Mouse (Mus musculus): Measurements from ENCODE around the gene Tnfrsf25. TPM values are rescaled to one million over a fixed set of nuclear protein-coding genes. Genes with fewer than 3 reads are reported as not detected.

Tnfrsf25 gene
- polyA plus RNA-seq (2012; rRNA removed), result 19.9 and 20.6 TPM in 2 replicates

DNA sequence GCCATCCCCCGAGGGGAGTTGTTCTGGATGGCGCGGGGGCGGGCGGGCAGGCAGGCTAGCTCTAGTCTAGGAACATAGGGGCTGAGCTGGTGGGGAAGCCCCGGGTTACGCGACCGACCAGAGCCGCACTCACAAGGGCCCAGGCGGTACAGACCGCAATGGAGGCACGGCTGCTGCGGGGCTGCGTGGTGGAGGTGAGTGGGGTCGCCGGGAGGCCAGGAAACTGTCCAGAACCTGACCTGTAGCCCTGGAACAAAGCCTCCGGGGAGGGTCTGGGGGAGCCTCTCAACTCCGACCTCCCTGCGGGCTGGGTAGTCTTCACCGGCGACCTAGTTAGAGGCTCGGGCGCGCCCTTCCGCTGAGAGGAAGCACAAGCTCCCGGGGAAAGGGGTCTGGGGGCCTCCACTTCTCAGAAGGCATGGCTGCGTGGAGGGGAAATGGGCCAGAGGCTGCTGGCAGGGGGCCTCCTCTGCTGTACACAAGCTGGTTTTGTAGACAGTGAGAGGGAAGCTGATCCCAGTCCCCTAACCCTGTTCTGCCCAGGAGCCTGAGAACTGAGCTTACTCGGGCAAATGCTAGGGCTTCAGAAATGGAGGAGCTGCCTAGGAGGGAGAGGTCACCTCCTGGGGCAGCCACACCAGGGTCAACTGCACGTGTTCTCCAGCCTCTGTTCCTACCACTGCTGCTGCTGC is at the start of gene Tnfrsf25:
Tnfrsf25 (plus strand) TSS at position 14 of the 692 bp plus-strand sequence.
- TF ChIP-seq POLR2A (IDR thresholded peaks at IDR 0.05; ENCODE audit: control insufficient read depth, extremely low read depth, insufficient read depth, low read length, poor library complexity), result no peak
- no peak for TF ChIP-seq CTCF (IDR thresholded peaks at IDR 0.05; ENCODE audit: borderline replicate concordance, control insufficient read depth, extremely low read depth, insufficient read depth, low read length, poor library complexity)
- H3K4me1 ChIP-seq (replicated peaks; ENCODE audit: control insufficient read depth, insufficient read depth, low read length), result peaks cover 23% of the 10 kb centered on the region
- peak within 1 kb of the TSS; percentile 46 for H3K4me3 ChIP-seq (ENCODE audit: control insufficient read depth, insufficient read depth, low read length)
- H3K36me3 ChIP-seq (ENCODE audit: control insufficient read depth, insufficient read depth, low read length), result no peaks in the 10 kb centered on the region
- H3K27ac ChIP-seq (ENCODE audit: control insufficient read depth, insufficient read depth, low read length), result no peak within 1 kb of the TSS
- DNase-seq, result peak; percentile 50
- H3K27me3 ChIP-seq (ENCODE audit: control insufficient read depth, insufficient read depth, low read length), result peaks cover 2% of the 10 kb centered on the region; the same call in 1 of the 2 replicates
- 2% methylated on average over 30 of the region's 30 CpGs for WGBS

DNA sequence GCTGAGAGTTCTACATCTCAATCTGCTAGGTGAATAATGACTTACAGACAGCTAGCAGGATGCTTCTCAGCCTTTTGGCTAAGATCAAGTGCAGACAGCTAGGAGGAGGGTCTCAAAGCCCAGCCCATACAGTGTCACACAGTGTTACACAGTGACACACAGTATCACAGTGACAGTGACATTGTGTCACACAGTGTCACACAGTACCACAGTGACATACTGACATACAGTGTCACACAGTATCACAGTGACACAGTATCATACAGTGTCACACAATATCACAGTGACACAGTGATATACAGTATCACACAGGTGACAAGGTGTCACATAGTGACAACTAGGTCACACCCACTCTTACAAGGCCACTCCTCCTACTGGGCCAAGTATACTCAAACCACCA is 48.5 kb upstream of the Tnfrsf25 start:
- Histone ChIP-seq H3K36me3 (ENCODE audit: control insufficient read depth, insufficient read depth, low read length) (no peaks in the 10 kb centered on the region), H3K27me3 (ENCODE audit: control insufficient read depth, insufficient read depth, low read length) (no peaks in the 10 kb centered on the region; the same call in 1 of the 2 replicates), H3K4me3 (ENCODE audit: control insufficient read depth, insufficient read depth, low read length) (no peak overlapping the region), H3K4me1 (replicated peaks; ENCODE audit: control insufficient read depth, insufficient read depth, low read length) (no peaks in the 10 kb centered on the region), H3K27ac (ENCODE audit: control insufficient read depth, insufficient read depth, low read length) (no peak overlapping the region)
- DNase-seq, result no peak
- TF ChIP-seq CTCF (IDR thresholded peaks at IDR 0.05; ENCODE audit: borderline replicate concordance, control insufficient read depth, extremely low read depth, insufficient read depth, low read length, poor library complexity) (no peak), POLR2A (IDR thresholded peaks at IDR 0.05; ENCODE audit: control insufficient read depth, extremely low read depth, insufficient read depth, low read length, poor library complexity) (no peak)

DNA sequence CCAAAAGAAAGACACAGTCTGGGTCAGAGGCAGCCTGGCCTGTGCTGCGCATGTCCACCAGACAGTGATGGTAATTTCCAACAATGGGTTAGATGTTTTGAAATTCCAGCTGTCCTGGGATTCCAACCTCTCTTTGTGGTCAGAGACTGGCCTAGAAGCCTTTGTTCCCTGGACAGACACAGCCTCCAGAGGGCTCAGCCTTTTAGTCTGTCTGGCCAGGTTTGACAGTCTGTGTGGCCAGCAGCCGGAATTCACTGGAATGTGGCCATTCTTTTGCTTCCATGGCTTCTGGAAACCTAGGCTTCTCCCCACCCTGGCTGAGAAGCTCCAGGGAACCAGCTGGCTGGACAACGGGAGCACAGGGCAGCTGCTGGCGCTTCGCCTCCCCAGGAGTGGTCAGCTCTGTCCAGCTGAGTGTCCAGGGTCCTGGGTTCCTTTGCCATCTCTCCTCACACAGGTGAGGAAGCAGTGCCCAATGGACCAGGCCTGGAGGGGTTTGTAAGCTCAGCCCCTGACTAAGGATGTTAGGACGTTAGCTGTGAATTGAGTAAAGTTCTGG is 47.5 kb upstream of the Tnfrsf25 start:
- WGBS, result 97% methylated on average over 6 of the region's 6 CpGs
- Histone ChIP-seq H3K4me1 (replicated peaks; ENCODE audit: control insufficient read depth, insufficient read depth, low read length) (no peaks in the 10 kb centered on the region), H3K36me3 (ENCODE audit: control insufficient read depth, insufficient read depth, low read length) (no peaks in the 10 kb centered on the region), H3K4me3 (ENCODE audit: control insufficient read depth, insufficient read depth, low read length) (no peak overlapping the region), H3K27ac (ENCODE audit: control insufficient read depth, insufficient read depth, low read length) (no peak overlapping the region), H3K27me3 (ENCODE audit: control insufficient read depth, insufficient read depth, low read length) (no peaks in the 10 kb centered on the region; the same call in 1 of the 2 replicates)
- TF ChIP-seq POLR2A (IDR thresholded peaks at IDR 0.05; ENCODE audit: control insufficient read depth, extremely low read depth, insufficient read depth, low read length, poor library complexity) (no peak), CTCF (IDR thresholded peaks at IDR 0.05; ENCODE audit: borderline replicate concordance, control insufficient read depth, extremely low read depth, insufficient read depth, low read length, poor library complexity) (no peak)
- no peak for DNase-seq

DNA sequence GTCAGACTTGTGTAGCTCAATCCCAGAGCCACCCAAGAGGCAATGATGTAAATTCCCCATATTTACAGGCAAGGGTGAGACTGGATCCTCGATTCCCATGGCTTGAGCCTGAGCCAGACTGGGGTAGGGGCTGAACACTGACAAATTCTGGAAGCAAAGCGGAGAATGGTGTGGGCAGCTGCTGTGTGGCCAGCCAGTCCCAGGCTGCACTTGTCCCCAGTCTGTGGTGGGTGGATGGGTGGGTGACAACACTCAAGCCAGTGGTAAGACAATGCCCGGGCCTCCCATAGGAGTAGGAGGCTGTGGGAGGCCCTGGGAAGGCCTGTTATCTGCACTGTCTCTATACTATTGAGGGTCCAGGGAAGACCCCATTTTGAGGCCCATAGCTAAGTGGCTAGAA is 46.5 kb upstream of the Tnfrsf25 start:
- 84% methylated on average over 3 of the region's 3 CpGs for WGBS
- Histone ChIP-seq H3K4me3 (ENCODE audit: control insufficient read depth, insufficient read depth, low read length) (no peak overlapping the region), H3K27ac (ENCODE audit: control insufficient read depth, insufficient read depth, low read length) (no peak overlapping the region), H3K36me3 (ENCODE audit: control insufficient read depth, insufficient read depth, low read length) (no peaks in the 10 kb centered on the region), H3K4me1 (replicated peaks; ENCODE audit: control insufficient read depth, insufficient read depth, low read length) (no peaks in the 10 kb centered on the region), H3K27me3 (ENCODE audit: control insufficient read depth, insufficient read depth, low read length) (no peaks in the 10 kb centered on the region; the same call in 1 of the 2 replicates)
- TF ChIP-seq POLR2A (IDR thresholded peaks at IDR 0.05; ENCODE audit: control insufficient read depth, extremely low read depth, insufficient read depth, low read length, poor library complexity) (no peak), CTCF (IDR thresholded peaks at IDR 0.05; ENCODE audit: borderline replicate concordance, control insufficient read depth, extremely low read depth, insufficient read depth, low read length, poor library complexity) (no peak)
- no peak for DNase-seq

DNA sequence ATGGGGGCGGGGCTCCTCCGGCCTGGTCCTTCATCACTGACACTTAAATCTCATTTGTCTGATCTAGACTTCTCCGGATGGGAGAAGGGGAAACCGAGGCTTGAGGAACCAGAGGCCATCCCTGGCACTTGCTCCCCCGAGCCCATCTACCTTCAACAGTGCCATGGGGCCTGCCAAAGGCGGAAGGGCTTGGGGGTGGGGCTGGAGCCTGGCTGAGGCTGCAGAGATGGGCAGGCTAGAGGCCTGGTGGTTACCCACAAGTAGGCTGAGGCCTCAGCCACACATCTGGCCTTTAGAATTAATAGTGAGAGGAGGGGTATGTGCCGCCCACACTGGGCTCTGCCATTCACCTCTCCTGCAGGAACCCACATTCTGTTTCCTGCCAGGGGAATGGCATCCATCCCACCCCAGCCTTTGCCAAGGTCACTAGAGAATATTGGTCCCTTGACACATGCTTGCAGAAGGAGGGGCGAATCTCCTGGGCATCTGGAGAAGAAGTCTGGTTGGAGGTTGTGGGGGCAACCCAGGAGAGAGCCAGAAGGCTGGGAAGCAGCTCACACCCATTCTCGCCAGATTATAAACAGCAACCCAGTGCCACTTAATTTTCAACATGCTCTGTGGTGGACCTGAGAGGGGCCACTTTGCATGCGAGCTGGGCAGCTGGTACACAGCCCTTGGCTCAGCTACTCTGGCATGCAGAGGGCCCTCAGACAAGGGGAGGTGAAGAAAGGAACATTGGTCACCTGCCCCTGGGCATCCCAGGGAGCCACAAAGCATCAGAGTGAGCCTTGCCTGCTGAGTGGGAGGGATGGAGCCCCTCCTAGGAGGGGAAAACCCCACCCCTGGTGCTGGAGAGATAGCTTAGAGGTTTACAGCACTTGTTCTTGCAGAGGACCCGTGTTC is 45.0 kb upstream of the Tnfrsf25 start:
- Histone ChIP-seq H3K4me1 (replicated peaks; ENCODE audit: control insufficient read depth, insufficient read depth, low read length) (no peaks in the 10 kb centered on the region), H3K4me3 (ENCODE audit: control insufficient read depth, insufficient read depth, low read length) (no peak overlapping the region), H3K27me3 (ENCODE audit: control insufficient read depth, insufficient read depth, low read length) (no peaks in the 10 kb centered on the region; the same call in 1 of the 2 replicates), H3K27ac (ENCODE audit: control insufficient read depth, insufficient read depth, low read length) (no peak overlapping the region), H3K36me3 (ENCODE audit: control insufficient read depth, insufficient read depth, low read length) (no peaks in the 10 kb centered on the region)
- DNase-seq, result no peak
- WGBS, result 50% methylated on average over 11 of the region's 11 CpGs
- TF ChIP-seq CTCF (IDR thresholded peaks at IDR 0.05; ENCODE audit: borderline replicate concordance, control insufficient read depth, extremely low read depth, insufficient read depth, low read length, poor library complexity) (no peak), POLR2A (IDR thresholded peaks at IDR 0.05; ENCODE audit: control insufficient read depth, extremely low read depth, insufficient read depth, low read length, poor library complexity) (no peak)

DNA sequence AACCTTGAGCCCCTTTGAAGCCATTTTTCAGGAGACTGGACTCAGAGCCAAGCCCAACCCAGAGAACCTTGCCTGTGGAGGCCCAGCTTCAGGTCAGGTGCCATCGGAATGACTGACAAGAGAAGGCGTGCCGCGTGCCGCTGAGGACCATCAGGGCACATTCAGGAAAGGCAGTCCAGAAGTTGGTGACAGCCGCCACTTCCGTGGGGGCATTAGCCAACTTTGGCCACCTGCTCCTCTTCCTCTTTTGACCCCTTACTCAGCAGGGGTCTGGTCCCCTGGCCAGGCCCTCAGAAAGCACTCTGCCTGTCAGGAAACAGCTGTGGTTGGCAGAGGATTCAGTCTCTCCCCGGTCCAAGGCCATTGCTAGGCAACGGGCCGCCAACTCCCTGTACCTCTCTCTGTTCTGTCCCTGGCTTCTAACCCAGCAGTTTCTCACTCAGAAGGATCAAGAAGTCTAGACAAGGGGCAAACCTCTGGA is 43.6 kb upstream of the Tnfrsf25 start, which contains the start of gene Plekhg5:
Plekhg5 (plus strand) TSS at position 378 of the 481 bp plus-strand sequence.
- Histone ChIP-seq H3K4me3 (ENCODE audit: control insufficient read depth, insufficient read depth, low read length) (no peak within 1 kb of the TSS), H3K27me3 (ENCODE audit: control insufficient read depth, insufficient read depth, low read length) (no peaks in the 10 kb centered on the region; the same call in 1 of the 2 replicates), H3K4me1 (replicated peaks; ENCODE audit: control insufficient read depth, insufficient read depth, low read length) (no peaks in the 10 kb centered on the region), H3K27ac (ENCODE audit: control insufficient read depth, insufficient read depth, low read length) (no peak within 1 kb of the TSS), H3K36me3 (ENCODE audit: control insufficient read depth, insufficient read depth, low read length) (no peaks in the 10 kb centered on the region)
- 13% methylated on average over 10 of the region's 10 CpGs for WGBS
- DNase-seq, result no peak
- no peak for TF ChIP-seq CTCF (IDR thresholded peaks at IDR 0.05; ENCODE audit: borderline replicate concordance, control insufficient read depth, extremely low read depth, insufficient read depth, low read length, poor library complexity)
